Comparison of ENCODE assay signal across 16 mouse cellular contexts in the genomic region with DNA sequence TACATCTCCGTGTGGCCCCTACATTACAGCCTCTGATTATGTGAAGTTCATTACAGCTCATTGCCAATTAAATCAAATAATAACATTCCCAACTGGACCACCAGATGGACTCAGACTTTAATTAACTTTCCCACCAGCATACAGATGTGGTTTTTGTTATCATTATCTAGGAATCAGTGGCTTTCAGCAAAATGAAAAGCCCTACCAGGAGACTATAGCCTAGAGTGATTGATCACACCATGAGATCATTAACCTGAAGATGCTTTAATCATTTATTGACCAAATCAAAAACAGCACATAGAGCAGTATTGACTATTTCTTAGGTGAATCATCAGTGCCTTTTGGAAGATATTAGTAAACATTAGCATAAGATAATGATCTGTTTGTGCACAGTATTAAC.
"Had no signal": no experiment of that assay in that cellular context is flagged by ENCODE, and none has a peak within 500 bp of the region (broad histone marks: within the 10 kb centered on the region; RNA-seq: fewer than 3 reads in every experiment).

No protein-coding gene starts in this region.

- H3K36me3 ChIP-seq: limb, embryonic 12.5 days; liver, embryonic 15.5 days; stomach, embryonic 15.5 days had no signal

- DNase-seq: kidney, adult 11 months; kidney, adult 9 months; kidney, postnatal 36 days; liver; lung, adult 2 months; lung, postnatal 36 days; right cerebral cortex, postnatal 14 days; thymus, adult 2 months; thymus, postnatal 25 days had no signal

- H3K27me3 ChIP-seq: limb, embryonic 12.5 days; liver, embryonic 15.5 days; stomach, embryonic 15.5 days had no signal

- H3K4me3 ChIP-seq: layer of hippocampus, adult 2 months; left cerebral cortex, adult 2 months; limb, embryonic 12.5 days; liver, embryonic 15.5 days; stomach, embryonic 15.5 days had no signal

- H3K4me1 ChIP-seq: limb, embryonic 12.5 days; liver, embryonic 15.5 days; stomach, embryonic 15.5 days had no signal

- ATAC-seq: lung, postnatal 0 days had no signal

- H3K4me2 ChIP-seq: limb, embryonic 12.5 days; liver, embryonic 15.5 days; stomach, embryonic 15.5 days had no signal

- H3K9ac ChIP-seq: limb, embryonic 12.5 days; liver, embryonic 15.5 days; stomach, embryonic 15.5 days had no signal

- H3K27ac ChIP-seq: kidney, postnatal 0 days; layer of hippocampus, adult 2 months; left cerebral cortex, adult 2 months; limb, embryonic 12.5 days; liver, embryonic 15.5 days; stomach, embryonic 15.5 days had no signal

- H3K9me3 ChIP-seq: limb, embryonic 12.5 days; liver, embryonic 15.5 days; stomach, embryonic 15.5 days had no signal
